Mouse (Mus musculus) CH12.LX (cell line): ENCODE data around the gene Olfr1394.

Experiments used
- CTCF ChIP-seq, 2 experiments: IDR thresholded peaks in 1 of 2; conservative IDR thresholded peaks in 1 of 2; 2 replicates each; pipeline ENCODE4 v1.5.1; 2011 to 2012; ENCODE audit warnings: low read depth in 2 of 2, low read length in 2 of 2, improper control_type of control experiment in 1 of 2, inconsistent platforms in 1 of 2, mild to moderate bottlenecking in 1 of 2, moderate library complexity in 1 of 2
- HCFC1 ChIP-seq: IDR thresholded peaks from 2 replicates; pipeline ENCODE4 v1.6.1; 2012; ENCODE audit warnings: low read depth, mild to moderate bottlenecking, inconsistent platforms, low read length, improper control_type of control experiment
- MAFK ChIP-seq: IDR thresholded peaks from 2 replicates; pipeline ENCODE4 v1.6.1; 2011; ENCODE audit warnings: low read length, improper control_type of control experiment; ENCODE audit not compliant: insufficient replicate concordance
- NELFE ChIP-seq: IDR thresholded peaks from 2 replicates; pipeline ENCODE4 v1.6.1; 2011; ENCODE audit warnings: low read depth, low read length, improper control_type of control experiment
- UBTF ChIP-seq: IDR thresholded peaks from 2 replicates; pipeline ENCODE4 v1.6.1; 2012; ENCODE audit warnings: low read depth, mild to moderate bottlenecking, inconsistent platforms, low read length, improper control_type of control experiment, moderate library complexity
- ZKSCAN1 ChIP-seq: IDR thresholded peaks from 2 replicates; pipeline ENCODE4 v1.6.1; 2012; ENCODE audit warnings: low read depth, inconsistent platforms, low read length, improper control_type of control experiment, borderline replicate concordance

DNA sequence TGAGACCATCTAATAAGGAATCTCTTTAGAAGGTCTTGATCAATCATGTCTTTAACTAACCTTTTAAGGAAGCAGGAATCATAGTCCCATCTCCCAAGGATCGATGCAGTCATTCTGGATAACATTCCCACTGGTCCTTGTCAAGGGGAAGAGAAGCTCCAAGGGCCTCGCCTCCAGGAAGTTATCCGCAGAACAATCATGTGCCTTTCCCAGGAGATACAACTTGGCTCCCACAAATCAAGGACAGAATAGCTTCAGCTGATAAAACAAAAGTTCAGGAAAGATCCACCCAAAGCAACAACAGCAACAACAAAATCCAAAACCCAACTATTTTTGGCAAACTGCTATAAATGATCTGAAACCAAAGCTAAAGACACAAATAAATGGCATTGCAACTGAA is 34.5 kb upstream of the Olfr1394 start:
- no peak for TF ChIP-seq UBTF
- TF ChIP-seq NELFE, result no peak
- TF ChIP-seq CTCF (conservative IDR thresholded peaks at IDR 0.05 in 1 of 2, IDR thresholded peaks at IDR 0.05 in 1 of 2; ENCODE audit: low read depth in 2 of 2, low read length in 2 of 2), result no peak
- no peak for TF ChIP-seq ZKSCAN1
- no peak for TF ChIP-seq HCFC1
- no peak for TF ChIP-seq MAFK
